Mouse (Mus musculus) erythroblast, embryonic 14.5 days (primary cell): ENCODE results near the gene Itgb1. TPM values are rescaled to one million over a fixed set of nuclear protein-coding genes. Genes with fewer than 3 reads are reported as not detected.
A peak's percentile ranks its signal among the peaks of the same experiment; 100 is the strongest.

ENCODE experiments used
- H3K27me3 ChIP-seq: 2 replicates; pipeline ENCODE4 v1.6.1; 2012; ENCODE audit warnings: inconsistent platforms; ENCODE audit not compliant: control insufficient read depth
- H3K36me3 ChIP-seq: 2 replicates; pipeline ENCODE4 v1.6.1; 2012; ENCODE audit warnings: mild to moderate bottlenecking, inconsistent platforms; ENCODE audit not compliant: control insufficient read depth
- H3K4me1 ChIP-seq: 2 replicates; pipeline ENCODE4 v1.6.1; 2012; ENCODE audit warnings: inconsistent platforms; ENCODE audit not compliant: control insufficient read depth
- H3K4me3 ChIP-seq: replicated peaks from 2 replicates; pipeline ENCODE3; 2012; ENCODE audit warnings: moderate library complexity, mild to moderate bottlenecking, inconsistent platforms
- H3K9me3 ChIP-seq: 2 replicates; pipeline ENCODE4 v1.6.1; 2012; ENCODE audit warnings: low read length, inconsistent platforms, mixed read lengths; ENCODE audit not compliant: control insufficient read depth
- GATA1 ChIP-seq: IDR thresholded peaks from 2 replicates; pipeline ENCODE4 v1.6.1; 2012; ENCODE audit warnings: low read length, inconsistent platforms, mixed read lengths
- TAL1 ChIP-seq: IDR thresholded peaks from 3 replicates; pipeline ENCODE4 v1.6.1; 2012; ENCODE audit warnings: low read length, inconsistent platforms, mixed read lengths
- polyA plus RNA-seq: library from polyadenylated mRNA; stranded (reverse); fragments of >175 nt; gene quantifications from 2 replicates; pipeline ENCODE4 v1.2.3, GENCODE M21; 2012

The Itgb1 gene
- polyA plus RNA-seq, 1 experiment = 1.3 TPM

DNA sequence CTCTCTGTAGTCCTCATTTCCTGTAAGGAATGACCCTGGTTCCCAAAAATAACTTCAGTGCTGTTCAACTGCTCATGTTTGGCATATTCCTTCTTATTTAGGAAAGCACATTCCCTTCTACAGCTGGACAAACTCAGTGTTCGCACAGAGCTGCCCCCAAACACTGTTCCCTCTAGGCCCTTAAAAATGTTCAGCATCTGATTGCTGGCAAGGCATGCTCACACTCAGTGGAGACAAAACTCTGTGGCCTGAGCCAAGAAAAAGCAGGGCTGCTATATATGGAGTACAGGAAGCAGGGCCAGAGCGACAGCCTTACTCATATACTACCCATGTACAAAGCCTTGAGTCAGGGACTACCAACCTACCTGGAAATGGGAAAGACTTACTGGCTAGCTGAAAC, 5.5 kb upstream of the Itgb1 start:
- TF ChIP-seq TAL1 (no peak), GATA1 (no peak)
- no peak overlapping the region for H3K4me3 ChIP-seq

DNA sequence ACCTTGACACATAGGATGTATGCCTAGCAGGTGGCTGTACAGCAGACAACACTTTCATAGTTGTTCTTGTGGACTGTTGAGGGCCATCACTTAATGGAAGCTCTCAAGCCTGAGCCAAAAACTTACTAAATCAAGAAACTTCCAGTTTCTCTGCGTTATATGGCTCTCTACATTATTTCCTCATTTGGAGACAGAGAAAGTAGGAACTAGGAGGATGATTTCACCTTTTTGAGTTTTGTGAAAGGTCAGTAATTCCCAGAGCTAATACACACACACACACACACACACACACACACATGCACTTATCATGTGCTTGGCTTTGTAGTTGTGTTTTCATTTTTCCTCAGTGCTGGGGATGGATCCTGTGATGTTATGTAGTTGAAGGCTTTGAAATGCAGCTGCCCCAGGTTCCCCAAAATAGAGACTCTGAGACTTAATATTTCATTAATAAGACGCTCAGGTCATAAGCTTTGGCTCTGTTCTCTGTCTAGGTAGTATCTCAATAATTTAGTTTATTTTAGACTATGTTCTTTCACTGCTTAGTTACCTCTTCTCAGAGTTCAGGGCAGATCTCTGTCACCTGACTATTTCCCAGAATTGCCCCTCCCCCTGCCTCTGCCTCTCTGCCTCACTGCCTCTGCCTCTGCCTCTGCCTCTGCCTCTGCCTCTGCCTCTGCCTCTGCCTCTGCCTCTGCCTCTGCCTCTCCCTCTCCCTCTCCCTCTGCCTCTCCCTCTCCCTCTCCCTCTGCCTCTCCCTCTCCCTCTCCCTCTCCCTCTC, 4.7 kb upstream of the Itgb1 start:
- TF ChIP-seq GATA1 (no peak), TAL1 (no peak)
- Histone ChIP-seq H3K27me3 (no peaks in the 10 kb centered on the region), H3K4me3 (no peak overlapping the region), H3K4me1 (peaks cover 31% of the 10 kb centered on the region), H3K36me3 (no peaks in the 10 kb centered on the region), H3K9me3 (no peaks in the 10 kb centered on the region)

More for the DNA sequence above, 5.5 kb upstream of the Itgb1 start:
- peaks cover 26% of the 10 kb centered on the region for H3K4me1 ChIP-seq
- no peaks in the 10 kb centered on the region for H3K9me3 ChIP-seq
- no peaks in the 10 kb centered on the region for H3K36me3 ChIP-seq
- no peaks in the 10 kb centered on the region for H3K27me3 ChIP-seq

DNA sequence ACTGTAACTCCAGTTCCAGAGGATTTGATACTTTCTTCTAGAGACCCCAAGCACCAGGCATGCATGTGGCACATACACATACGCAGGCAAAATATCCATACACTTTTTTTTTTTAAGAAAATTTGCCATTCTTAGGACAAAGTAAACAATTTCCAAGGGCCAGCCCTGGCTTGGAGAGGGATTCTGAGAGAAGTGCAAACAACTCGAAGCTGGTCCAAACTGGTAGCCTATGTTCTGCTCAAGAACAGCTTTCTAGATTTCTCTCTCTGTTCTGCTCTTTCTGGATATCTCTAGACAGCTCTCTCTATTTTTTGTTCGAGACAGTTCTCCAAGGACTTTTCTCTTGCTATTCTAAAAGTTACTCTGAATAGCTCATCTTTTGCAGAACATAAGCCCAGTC, 3.5 kb upstream of the Itgb1 start:
- Histone ChIP-seq H3K4me3 (no peak overlapping the region), H3K36me3 (no peaks in the 10 kb centered on the region), H3K9me3 (no peaks in the 10 kb centered on the region), H3K27me3 (no peaks in the 10 kb centered on the region), H3K4me1 (peaks cover 37% of the 10 kb centered on the region)
- TF ChIP-seq TAL1 (no peak), GATA1 (no peak)

DNA sequence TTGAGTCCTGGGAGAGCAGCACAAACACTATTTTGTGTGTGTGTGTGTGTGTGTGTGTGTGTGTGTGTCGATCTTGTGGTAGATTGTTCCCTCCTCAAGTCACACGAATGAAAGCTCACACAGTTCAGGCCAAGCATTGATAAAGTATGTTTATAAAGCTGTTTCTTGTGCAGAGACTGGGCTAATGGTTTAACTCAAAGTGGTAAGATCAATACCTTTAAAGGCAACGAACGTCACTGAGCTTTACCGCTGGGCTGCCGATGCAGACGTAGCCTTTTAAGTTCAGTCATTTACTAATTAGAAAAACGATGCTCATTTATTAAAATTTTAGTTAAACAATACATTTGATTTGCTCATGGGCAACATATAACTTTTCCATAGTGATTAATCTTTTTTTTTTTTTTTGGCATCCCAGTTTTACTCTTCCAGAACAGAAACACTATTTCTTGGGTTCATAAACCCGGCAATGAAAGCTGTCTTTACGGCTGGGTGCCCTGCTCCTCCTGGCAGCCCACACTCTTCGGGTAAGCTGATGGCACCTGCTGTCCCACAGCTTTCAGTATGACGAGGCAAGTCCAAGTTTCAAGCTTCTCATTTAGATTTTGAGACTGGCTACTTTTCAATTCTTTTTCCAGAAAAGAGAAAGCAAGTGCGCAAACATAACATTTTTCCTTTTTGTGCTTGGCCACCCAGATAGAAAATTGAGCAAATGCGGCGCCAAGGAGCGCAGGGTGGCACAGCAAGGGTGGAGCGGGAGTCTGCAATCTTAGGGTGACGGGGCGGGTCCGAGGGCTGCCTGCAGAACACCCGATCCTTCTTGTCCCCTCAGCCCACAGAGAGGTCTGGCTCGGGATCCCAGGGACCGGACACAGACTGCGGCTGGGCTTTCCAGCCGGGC, 596 bp upstream of the Itgb1 start:
- no peaks in the 10 kb centered on the region for H3K27me3 ChIP-seq
- H3K9me3 ChIP-seq = no peaks in the 10 kb centered on the region
- no peak for TF ChIP-seq TAL1
- no peak for TF ChIP-seq GATA1
- H3K4me1 ChIP-seq = peaks cover 60% of the 10 kb centered on the region
- H3K36me3 ChIP-seq = no peaks in the 10 kb centered on the region; the same call in 1 of the 2 replicates
- H3K4me3 ChIP-seq = peak overlapping the region; percentile 95

DNA sequence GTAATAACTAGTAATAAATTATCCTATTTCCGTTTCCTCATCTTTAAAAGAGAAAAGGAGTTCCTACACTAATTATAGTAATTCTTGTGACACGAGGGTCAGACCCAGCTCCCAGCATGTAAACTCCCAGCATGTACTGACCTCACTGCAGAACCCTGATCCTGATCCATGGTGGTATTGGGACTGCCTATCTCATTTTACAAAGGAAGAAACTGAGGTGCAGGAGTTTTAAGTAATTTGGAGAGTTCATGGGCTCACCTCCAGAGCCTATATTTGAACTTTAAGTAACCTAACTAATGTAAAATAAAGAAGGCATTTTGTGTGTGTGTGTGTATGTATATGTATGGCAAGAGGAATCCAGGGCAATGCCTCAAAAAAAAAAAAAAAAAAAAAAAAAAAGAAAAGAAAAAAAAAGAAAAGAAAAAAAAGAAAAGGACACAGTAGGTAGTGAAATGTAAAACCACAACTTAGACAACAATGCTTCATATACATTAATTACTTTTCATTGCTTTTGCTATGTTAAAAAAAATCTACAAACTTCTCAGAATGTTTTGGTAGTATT, 1.1 kb downstream of the Itgb1 start:
- TF ChIP-seq TAL1 = no peak
- no peak for TF ChIP-seq GATA1
- peaks cover 67% of the 10 kb centered on the region for H3K4me1 ChIP-seq
- no peaks in the 10 kb centered on the region for H3K9me3 ChIP-seq

DNA sequence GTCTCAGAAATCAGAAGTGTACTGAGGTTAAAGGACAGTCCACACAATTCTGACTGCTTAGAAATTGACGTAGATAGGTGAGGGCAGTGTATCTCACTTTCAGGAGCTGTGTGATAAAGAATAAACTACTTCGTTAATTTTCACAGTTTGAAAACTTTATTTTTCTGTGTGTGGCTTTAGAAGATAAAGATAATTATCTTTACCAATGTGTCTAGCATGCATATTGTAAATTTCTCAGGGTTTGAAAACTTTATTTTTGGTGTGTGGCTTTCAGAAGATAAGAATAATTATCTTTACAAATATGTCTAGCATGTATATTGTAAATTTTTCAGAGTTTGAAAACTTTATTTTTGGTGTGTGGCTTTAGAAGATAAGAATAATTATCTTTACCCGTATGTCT, 3.2 kb downstream of the Itgb1 start:
- Histone ChIP-seq H3K9me3 (no peaks in the 10 kb centered on the region), H3K27me3 (no peaks in the 10 kb centered on the region), H3K4me1 (peaks cover 70% of the 10 kb centered on the region), H3K4me3 (peak overlapping the region; percentile 95), H3K36me3 (no peaks in the 10 kb centered on the region; the same call in 1 of the 2 replicates)
- TF ChIP-seq TAL1 = no peak
- TF ChIP-seq GATA1 = no peak

More for the DNA sequence above, 1.1 kb downstream of the Itgb1 start:
- Histone ChIP-seq H3K4me3 (peak overlapping the region; percentile 95), H3K36me3 (no peaks in the 10 kb centered on the region; the same call in 1 of the 2 replicates), H3K27me3 (no peaks in the 10 kb centered on the region)

DNA sequence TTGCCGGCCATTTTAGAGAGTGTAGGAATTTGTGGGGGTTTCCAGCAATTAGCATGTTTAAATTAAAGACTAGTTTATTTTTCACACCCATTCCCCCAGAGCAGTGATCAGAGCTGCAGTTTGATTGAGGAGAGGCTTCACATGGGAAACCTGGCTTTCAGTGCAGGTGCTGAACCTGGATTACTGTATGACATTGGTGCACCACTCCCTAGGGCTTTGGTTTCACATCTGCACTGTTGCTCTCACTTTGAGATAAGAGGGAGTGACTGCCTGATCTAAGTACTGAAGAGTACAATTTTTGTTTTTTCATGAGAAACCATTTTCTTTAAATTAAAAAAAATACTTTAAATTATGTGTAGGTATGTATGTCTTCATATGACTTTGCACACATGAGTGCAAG, 4.6 kb downstream of the Itgb1 start:
- no peaks in the 10 kb centered on the region for H3K9me3 ChIP-seq
- H3K27me3 ChIP-seq = no peaks in the 10 kb centered on the region
- H3K36me3 ChIP-seq = peaks cover 3% of the 10 kb centered on the region
- peak; percentile 44; the same call in 2 of the 3 replicates for TF ChIP-seq TAL1
- TF ChIP-seq GATA1 = peak; percentile 21; the same call in 1 of the 2 replicates
- peaks cover 69% of the 10 kb centered on the region for H3K4me1 ChIP-seq
- H3K4me3 ChIP-seq = peak overlapping the region; percentile 16

DNA sequence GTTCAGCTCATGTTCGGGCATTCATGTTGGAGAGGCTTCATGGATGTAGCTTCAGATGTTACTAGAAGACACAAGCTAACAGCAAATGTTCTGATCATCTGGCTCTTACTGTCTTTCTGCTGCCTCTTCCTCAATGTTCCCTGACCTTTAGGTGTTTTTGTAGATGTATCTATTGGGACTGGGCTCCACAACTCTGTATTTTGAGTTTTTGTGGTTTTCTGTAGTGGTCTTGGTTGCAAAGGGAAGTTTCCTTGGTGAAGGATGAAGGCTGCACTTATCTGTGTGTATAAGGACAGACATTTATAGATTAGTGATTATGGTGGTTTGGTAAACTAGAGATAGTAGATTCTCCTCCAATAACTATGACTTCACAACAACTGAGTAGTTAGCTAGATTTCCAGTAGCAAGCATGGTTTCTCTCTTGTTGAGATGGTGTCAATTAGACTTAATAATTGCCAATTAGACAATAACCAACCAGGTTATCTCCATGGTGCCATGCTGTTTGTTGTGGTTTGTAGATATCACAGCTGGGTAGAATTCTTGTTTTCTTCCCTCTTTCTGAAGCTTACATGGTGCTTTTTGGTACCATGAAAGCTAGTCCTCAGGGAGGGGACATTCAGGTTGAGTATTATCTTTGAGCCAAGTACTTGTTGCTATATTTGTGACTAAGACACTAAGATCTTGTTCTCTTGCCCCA, 11.4 kb downstream of the Itgb1 start:
- TF ChIP-seq TAL1 = no peak
- TF ChIP-seq GATA1 = no peak
- H3K36me3 ChIP-seq = peaks cover 10% of the 10 kb centered on the region
- H3K9me3 ChIP-seq = no peaks in the 10 kb centered on the region
- no peaks in the 10 kb centered on the region for H3K27me3 ChIP-seq
- H3K4me3 ChIP-seq = no peak overlapping the region
- H3K4me1 ChIP-seq = peaks cover 66% of the 10 kb centered on the region
